Mouse (Mus musculus) hindbrain, postnatal 0 days (tissue): Measurements from ENCODE around the gene P3h3. TPM values are rescaled to one million over a fixed set of nuclear protein-coding genes. Genes with fewer than 3 reads are reported as not detected.
"Not testable (repeated sequence)": the region's sequence is repeated elsewhere in the genome, so short reads cannot be mapped to it uniquely, and the experiment has no call there.

Experiments
- ATAC-seq: fragments of 200-750 bp; cut with Nextera tagmentation; 2 replicates; pipeline ENCODE4 v1.8.0; 2017; ENCODE audit warnings: mild to moderate bottlenecking, moderate TSS enrichment, moderate library complexity
- DNase-seq: peaks from one replicate; pipeline ENCODE4 v3.0.0-alpha.2; 2015; ENCODE audit warnings: low spot score
- H3K27ac ChIP-seq: fragments of 300-500 bp; sonication (generic); 2 replicates; pipeline ENCODE4 v1.5.1; 2014; ENCODE audit warnings: mild to moderate bottlenecking
- H3K27me3 ChIP-seq: fragments of 300-500 bp; sonication (generic); 2 replicates; pipeline ENCODE4 v1.6.1; 2014; ENCODE audit warnings: low read length, mixed read lengths; ENCODE audit not compliant: insufficient read depth
- H3K36me3 ChIP-seq: fragments of 300-500 bp; sonication (generic); 2 replicates; pipeline ENCODE4 v1.6.1; 2014; ENCODE audit warnings: low read length, mixed read lengths; ENCODE audit not compliant: insufficient read depth
- H3K4me1 ChIP-seq: fragments of 300-500 bp; sonication (generic); 2 replicates; pipeline ENCODE4 v1.6.1; 2014; ENCODE audit warnings: antibody characterized with exemption, low read length, mixed read lengths; ENCODE audit not compliant: insufficient read depth
- H3K4me2 ChIP-seq: fragments of 300-500 bp; sonication (generic); 2 replicates; pipeline ENCODE4 v1.6.1; 2014; ENCODE audit warnings: low read depth, mild to moderate bottlenecking, low read length, moderate library complexity, mixed read lengths
- H3K4me3 ChIP-seq: fragments of 300-500 bp; sonication (generic); 2 replicates; pipeline ENCODE4 v1.5.1; 2014; ENCODE audit warnings: low read length
- H3K9ac ChIP-seq: fragments of 300-500 bp; sonication (generic); replicated peaks from 2 replicates; pipeline ENCODE4 v1.6.1; 2014; ENCODE audit warnings: mild to moderate bottlenecking, low read length, moderate library complexity, mixed read lengths
- H3K9me3 ChIP-seq: fragments of 300-500 bp; sonication (generic); 2 replicates; pipeline ENCODE4 v1.6.1; 2016; ENCODE audit warnings: low read length, mixed read lengths
- CTCF ChIP-seq: IDR thresholded peaks from 2 replicates; pipeline ENCODE4 v1.5.1; 2016; ENCODE audit warnings: antibody characterized with exemption, control low read depth, low read depth
- WGBS: fragments of 180-500 bp; shearing (Covaris S2); extraction: QIAGEN DNeasy Blood & Tissue Kit; methylation state at CpG from one replicate; pipeline ENCODE4 v1.1.7; 2014; 5-methylcytosine and 5-hydroxymethylcytosine counted together
- polyA plus RNA-seq: library from polyadenylated mRNA; unstranded; fragments of >200 nt; fragmentation: Nextera tagmentation; extraction: Ambion mirVana; gene quantifications from 2 replicates; pipeline ENCODE4 v1.2.1, GENCODE M21; 2015
- total RNA-seq: library from RNA; depleted of rRNA; stranded (reverse); fragments of >200 nt; gene quantifications from 2 replicates; pipeline ENCODE4 v1.2.3, GENCODE M21; 2014

P3h3 gene
- total and polyA plus RNA-seq, 2 experiments from 2014 or later, result 11.3 to 71.3 TPM

GRCm38 (mm10) chr6:124900801-124901480, 43.4 kb upstream of the P3h3 start:
- H3K27ac ChIP-seq, result no peak overlapping the region
- TF ChIP-seq CTCF, result no peak
- DNase-seq, result peak; percentile 73
- no peak overlapping the region for H3K4me2 ChIP-seq
- no peak overlapping the region for H3K4me3 ChIP-seq
- no peaks in the 10 kb centered on the region for H3K27me3 ChIP-seq
- 38% methylated on average over 10 of the region's 10 CpGs for WGBS
- no peak overlapping the region for H3K9ac ChIP-seq
- no peak for ATAC-seq
- H3K4me1 ChIP-seq, result peaks cover 11% of the 10 kb centered on the region; the same call in 1 of the 2 replicates
- H3K9me3 ChIP-seq, result no peaks in the 10 kb centered on the region
- H3K36me3 ChIP-seq, result no peaks in the 10 kb centered on the region

GRCm38 (mm10) chr6:124900056-124900800, 42.7 kb upstream of the P3h3 start:
- DNase-seq, result no peak
- H3K4me1 ChIP-seq, result peaks cover 8% of the 10 kb centered on the region; the same call in 1 of the 2 replicates
- H3K4me2 ChIP-seq, result no peak overlapping the region
- no peak overlapping the region for H3K9ac ChIP-seq
- WGBS, result 49% methylated on average over 8 of the region's 8 CpGs
- no peaks in the 10 kb centered on the region for H3K9me3 ChIP-seq
- no peak overlapping the region for H3K27ac ChIP-seq
- ATAC-seq, result no peak
- no peak overlapping the region for H3K4me3 ChIP-seq
- H3K36me3 ChIP-seq, result no peaks in the 10 kb centered on the region
- no peak for TF ChIP-seq CTCF
- no peaks in the 10 kb centered on the region for H3K27me3 ChIP-seq

- Histone ChIP-seq H3K9me3 (no peaks in the 10 kb centered on the region), H3K4me3 (no peak overlapping the region), H3K36me3 (no peaks in the 10 kb centered on the region), H3K4me2 (no peak overlapping the region), H3K4me1 (0 out of 2 replicates have a peak, but pooled peaks cover 3% of the 10 kb centered on the region), H3K9ac (no peak overlapping the region), H3K27me3 (no peaks in the 10 kb centered on the region), H3K27ac (no peak overlapping the region)
- ATAC-seq, result no peak
- DNase-seq, result peak; percentile 31
- no peak for TF ChIP-seq CTCF
- WGBS, result 40% methylated on average over 3 of the region's 3 CpGs
Observed at GRCm38 (mm10) chr6:124898359-124898758, 40.8 kb upstream of the P3h3 start.

- not testable (repeated sequence) for H3K36me3 ChIP-seq, H3K27ac ChIP-seq, H3K27me3 ChIP-seq, H3K4me1 ChIP-seq, ATAC-seq, H3K9ac ChIP-seq, DNase-seq, H3K9me3 ChIP-seq, H3K4me3 ChIP-seq, H3K4me2 ChIP-seq
- 86% methylated on average over 2 of the region's 2 CpGs for WGBS
Observed at GRCm38 (mm10) chr6:124894113-124894512, 36.6 kb upstream of the P3h3 start.

GRCm38 (mm10) chr6:124890997-124891396, 33.4 kb upstream of the P3h3 start:
- no peak overlapping the region for H3K4me3 ChIP-seq
- H3K4me1 ChIP-seq, result no peaks in the 10 kb centered on the region
- H3K36me3 ChIP-seq, result no peaks in the 10 kb centered on the region
- no peak for TF ChIP-seq CTCF
- H3K9ac ChIP-seq, result no peak overlapping the region
- H3K9me3 ChIP-seq, result no peaks in the 10 kb centered on the region
- ATAC-seq (no peak), DNase-seq (no peak)
- WGBS, result 61% methylated on average over 6 of the region's 6 CpGs
- H3K27me3 ChIP-seq, result no peaks in the 10 kb centered on the region
- no peak overlapping the region for H3K4me2 ChIP-seq
- no peak overlapping the region for H3K27ac ChIP-seq

- H3K36me3 ChIP-seq, result no peaks in the 10 kb centered on the region
- H3K9ac ChIP-seq, result no peak overlapping the region
- no peak overlapping the region for H3K27ac ChIP-seq
- ATAC-seq (no peak), DNase-seq (no peak)
- no peaks in the 10 kb centered on the region for H3K27me3 ChIP-seq
- H3K4me2 ChIP-seq, result no peak overlapping the region
- no peaks in the 10 kb centered on the region for H3K9me3 ChIP-seq
- H3K4me3 ChIP-seq, result no peak overlapping the region
- 88% methylated on average over 6 of the region's 6 CpGs for WGBS
- no peaks in the 10 kb centered on the region for H3K4me1 ChIP-seq
- TF ChIP-seq CTCF, result no peak
Observed at GRCm38 (mm10) chr6:124888555-124889125, 31.1 kb upstream of the P3h3 start.
